Mouse (Mus musculus) gastrocnemius, postnatal 14 days (tissue): Measurements from ENCODE around the gene Fam104a. TPM values are rescaled to one million over a fixed set of nuclear protein-coding genes. Genes with fewer than 3 reads are reported as not detected.

Experiments
- DNase-seq: peaks from one replicate; pipeline ENCODE4 v3.0.0; 2021; ENCODE audit warnings: mixed read lengths
- intact Hi-C: fragments of 180-260 bp; cut with DNase I; formaldehyde crosslinking; loops from one replicate; pipeline ENCODE4 v1.15.1; 2025; ENCODE audit warnings: low total_unique reads
- long read RNA-seq, 2 experiments: library from polyadenylated mRNA; stranded (forward); transcript quantifications; one replicate each; pipeline ENCODE4 v2.0.0; 2021
- total RNA-seq, 2 experiments: library from RNA; stranded (reverse); gene quantifications; 2 replicates each; pipeline ENCODE4 v1.2.3; 2021

Gene Fam104a
- 10 to 100 TPM; 28.4 to 31.3 TPM for total RNA-seq
- long read RNA-seq, experiment 1, transcript Fam104a-201 (3 exons, 2,619 nt), result major isoform, 82 of 100 reads
- long read RNA-seq, experiment 1, partial matches to known transcripts, result 0 of 100 reads
- long read RNA-seq, experiment 1, other reads (novel, unspliced or antisense), result 18 of 100 reads
- long read RNA-seq, experiment 2, transcript Fam104a-201 (3 exons, 2,619 nt), result major isoform, 80 of 114 reads
- long read RNA-seq, experiment 2, partial matches to known transcripts, result 0 of 114 reads
- long read RNA-seq, experiment 2, other reads (novel, unspliced or antisense), result 34 of 114 reads

- peak; percentile 95 for DNase-seq
- intact Hi-C loops, result no loop called here
Measured at GRCm38 (mm10) chr11:113683957-113684706, at the start of gene Fam104a, which contains the start of gene D11Wsu47e. Fam104a (minus strand) TSS chr11:113684155. D11Wsu47e (plus strand) TSS chr11:113684412.

- DNase-seq, result no peak
- intact Hi-C loops, result no loop called here
Measured at GRCm38 (mm10) chr11:113731945-113732612, 48.1 kb upstream of the Fam104a start.

GRCm38 (mm10) chr11:113730879-113731278, 46.9 kb upstream of the Fam104a start:
- intact Hi-C loops, result no loop called here
- no peak for DNase-seq

GRCm38 (mm10) chr11:113729917-113730316, 46.0 kb upstream of the Fam104a start:
- intact Hi-C loops, result no loop called here
- no peak for DNase-seq

- DNase-seq, result peak; percentile 19
- intact Hi-C loops, result no loop called here
Measured at GRCm38 (mm10) chr11:113729239-113729638, 45.3 kb upstream of the Fam104a start.

- intact Hi-C loops, result no loop called here
- DNase-seq, result no peak
Measured at GRCm38 (mm10) chr11:113727992-113728391, 44.0 kb upstream of the Fam104a start.

- intact Hi-C loops, result no loop called here
- peak; percentile 38 for DNase-seq
Measured at GRCm38 (mm10) chr11:113726994-113727888, 43.3 kb upstream of the Fam104a start.

GRCm38 (mm10) chr11:113725235-113726048, 41.5 kb upstream of the Fam104a start:
- peak; percentile 48 for DNase-seq
- intact Hi-C loops, result no loop called here

GRCm38 (mm10) chr11:113722405-113723090, 38.6 kb upstream of the Fam104a start:
- intact Hi-C loops, result no loop called here

GRCm38 (mm10) chr11:113717767-113718424, 33.9 kb upstream of the Fam104a start:
- intact Hi-C loops, result no loop called here

More at GRCm38 (mm10) chr11:113722405-113723090, 38.6 kb upstream of the Fam104a start:
- no peak for DNase-seq

GRCm38 (mm10) chr11:113716132-113716531, 32.2 kb upstream of the Fam104a start:
- no peak for DNase-seq
- intact Hi-C loops, result no loop called here

More at GRCm38 (mm10) chr11:113717767-113718424, 33.9 kb upstream of the Fam104a start:
- no peak for DNase-seq

- DNase-seq, result no peak
- intact Hi-C loops, result no loop called here
Measured at GRCm38 (mm10) chr11:113715078-113715674, 31.2 kb upstream of the Fam104a start.

GRCm38 (mm10) chr11:113711061-113711460, 27.1 kb upstream of the Fam104a start:
- no peak for DNase-seq
- intact Hi-C loops, result no loop called here

- intact Hi-C loops, result no loop called here
- DNase-seq, result no peak
Measured at GRCm38 (mm10) chr11:113710257-113710777, 26.4 kb upstream of the Fam104a start.

GRCm38 (mm10) chr11:113709731-113710256, 25.8 kb upstream of the Fam104a start, which contains the start of gene Cpsf4l:
Cpsf4l (minus strand) TSS chr11:113710017.
- intact Hi-C loops, result no loop called here
- no peak for DNase-seq

GRCm38 (mm10) chr11:113709272-113709671, 25.3 kb upstream of the Fam104a start:
- intact Hi-C loops, result no loop called here
- no peak for DNase-seq
